Mouse (Mus musculus): Measurements from ENCODE around the gene Ncoa1.

The Ncoa1 gene

GRCm38 (mm10) chr12:4476832-4477671 is at the start of gene Ncoa1:
TSS of gene Ncoa1 (minus strand) at chr12:4477182.
- DNase-seq: peak; percentile 70 to 75

GRCm38 (mm10) chr12:4524546-4524945 is 47.6 kb upstream of the Ncoa1 start:
- DNase-seq: no peak

- DNase-seq: no peak
These were observed 46.8 kb upstream of the Ncoa1 start for GRCm38 (mm10) chr12:4523688-4524298.

GRCm38 (mm10) chr12:4523208-4523607 is 46.2 kb upstream of the Ncoa1 start:
- peak in 1 of 2 experiments; percentile 28 for DNase-seq

- no peak for DNase-seq
These were observed 42.0 kb upstream of the Ncoa1 start for GRCm38 (mm10) chr12:4518957-4519356.

GRCm38 (mm10) chr12:4509591-4510061 is 32.6 kb upstream of the Ncoa1 start:
- DNase-seq: no peak

GRCm38 (mm10) chr12:4508182-4508581 is 31.2 kb upstream of the Ncoa1 start:
- DNase-seq: no peak

GRCm38 (mm10) chr12:4507461-4507860 is 30.5 kb upstream of the Ncoa1 start:
- no peak for DNase-seq

GRCm38 (mm10) chr12:4506810-4507430 is 29.9 kb upstream of the Ncoa1 start:
- no peak for DNase-seq

GRCm38 (mm10) chr12:4505298-4505697 is 28.3 kb upstream of the Ncoa1 start:
- no peak for DNase-seq

GRCm38 (mm10) chr12:4503673-4504326 is 26.8 kb upstream of the Ncoa1 start:
- no peak for DNase-seq

- no peak for DNase-seq
These were observed 24.9 kb upstream of the Ncoa1 start for GRCm38 (mm10) chr12:4501916-4502315.

- no peak for DNase-seq
These were observed 23.5 kb upstream of the Ncoa1 start for GRCm38 (mm10) chr12:4500516-4500915.

- no peak for DNase-seq
These were observed 22.7 kb upstream of the Ncoa1 start for GRCm38 (mm10) chr12:4499651-4500175.

- peak; percentile 60 for DNase-seq
These were observed 11.4 kb upstream of the Ncoa1 start for GRCm38 (mm10) chr12:4488411-4488810.

- no peak for DNase-seq
These were observed 6.4 kb upstream of the Ncoa1 start for GRCm38 (mm10) chr12:4483386-4483785.

- DNase-seq: no peak
These were observed 4.7 kb upstream of the Ncoa1 start for GRCm38 (mm10) chr12:4481687-4482086.

- DNase-seq: no peak
These were observed 3.3 kb upstream of the Ncoa1 start for GRCm38 (mm10) chr12:4480250-4480649.

- no peak for DNase-seq
These were observed 2.3 kb upstream of the Ncoa1 start for GRCm38 (mm10) chr12:4479171-4479881.

GRCm38 (mm10) chr12:4477941-4478795 is 1.2 kb upstream of the Ncoa1 start:
- DNase-seq: no peak

GRCm38 (mm10) chr12:4476291-4476831 is 621 bp downstream of the Ncoa1 start:
- DNase-seq: peak; percentile 43 to 44
